Mouse (Mus musculus) stomach, postnatal 0 days (tissue): Measurements from ENCODE around the gene Rcan2.

Experiments
- CTCF ChIP-seq: IDR thresholded peaks from 2 replicates; pipeline ENCODE4 v1.5.1; 2016; ENCODE audit warnings: antibody characterized with exemption, low read depth, mild to moderate bottlenecking, moderate library complexity
- EP300 ChIP-seq: optimal IDR thresholded peaks from 2 replicates; pipeline ENCODE3; 2016; ENCODE audit warnings: antibody characterized with exemption

GRCm38 (mm10) chr17:44013756-44014510 is 212.8 kb downstream of the Rcan2 start:
- TF ChIP-seq CTCF (no peak), EP300 (no peak)
